Mouse (Mus musculus) hindbrain, embryonic 10.5 days (tissue): ENCODE measurements around the gene Gfod1. TPM values are rescaled to one million over a fixed set of nuclear protein-coding genes. Genes with fewer than 3 reads are reported as not detected.

ENCODE experiments used
- DNase-seq: peaks from one replicate; pipeline ENCODE4 v3.0.0-alpha.2; 2017; ENCODE audit warnings: low spot score
- H3K27ac ChIP-seq: fragments of 300-500 bp; sonication (generic); 2 replicates; pipeline ENCODE4 v1.5.1; 2016; ENCODE audit warnings: mild to moderate bottlenecking, moderate library complexity
- H3K27me3 ChIP-seq: fragments of 300-500 bp; sonication (generic); 2 replicates; pipeline ENCODE4 v1.6.1; 2016; ENCODE audit warnings: mild to moderate bottlenecking; ENCODE audit not compliant: poor library complexity, insufficient read depth, severe bottlenecking
- H3K36me3 ChIP-seq: fragments of 300-500 bp; sonication (generic); 2 replicates; pipeline ENCODE4 v1.6.1; 2016; ENCODE audit warnings: mild to moderate bottlenecking, moderate library complexity
- H3K4me1 ChIP-seq: fragments of 300-500 bp; sonication (generic); replicated peaks from 2 replicates; pipeline ENCODE4 v1.6.1; 2016; ENCODE audit warnings: mild to moderate bottlenecking
- H3K4me3 ChIP-seq: fragments of 300-500 bp; sonication (generic); 2 replicates; pipeline ENCODE4 v1.5.1; 2016; ENCODE audit warnings: mild to moderate bottlenecking, moderate library complexity
- H3K9me3 ChIP-seq: fragments of 300-500 bp; sonication (generic); 2 replicates; pipeline ENCODE4 v1.6.1; 2016; ENCODE audit warnings: mild to moderate bottlenecking, moderate library complexity
- WGBS: fragments of 180-500 bp; shearing (Covaris S2); methylation state at CpG from one replicate; pipeline ENCODE4 v1.1.7; 2016; 5-methylcytosine and 5-hydroxymethylcytosine counted together
- polyA plus RNA-seq: library from polyadenylated mRNA; unstranded; fragments of >200 nt; fragmentation: Nextera tagmentation; extraction: Ambion mirVana; gene quantifications from 2 replicates; pipeline ENCODE4 v1.2.1, GENCODE M21; 2016

The Gfod1 gene
- polyA plus RNA-seq, 1 experiment from 2014 or later, result 0.43 TPM

- Histone ChIP-seq H3K9me3 (0 out of 2 replicates have a peak, but pooled peaks cover 2% of the 10 kb centered on the region), H3K4me1 (peaks cover 22% of the 10 kb centered on the region), H3K36me3 (no peaks in the 10 kb centered on the region), H3K27me3 (peaks cover 3% of the 10 kb centered on the region; the same call in 1 of the 2 replicates), H3K4me3 (peak overlapping the region; percentile 39), H3K27ac (peak overlapping the region; percentile 45; the same call in 1 of the 2 replicates)
- 70% methylated on average over 8 of the region's 8 CpGs for WGBS
- DNase-seq, result no peak
Measured at GRCm38 (mm10) chr13:43183248-43184055, 120.5 kb downstream of the Gfod1 start.

GRCm38 (mm10) chr13:43182465-43183201 is 121.3 kb downstream of the Gfod1 start:
- peak overlapping the region; percentile 45; the same call in 1 of the 2 replicates for H3K27ac ChIP-seq
- no peaks in the 10 kb centered on the region for H3K36me3 ChIP-seq
- H3K4me3 ChIP-seq, result peak overlapping the region; percentile 39
- peaks cover 3% of the 10 kb centered on the region; the same call in 1 of the 2 replicates for H3K27me3 ChIP-seq
- H3K4me1 ChIP-seq, result peaks cover 22% of the 10 kb centered on the region
- DNase-seq, result peak; percentile 80
- H3K9me3 ChIP-seq, result no peaks in the 10 kb centered on the region
- WGBS, result 31% methylated on average over 14 of the region's 14 CpGs

DNA sequence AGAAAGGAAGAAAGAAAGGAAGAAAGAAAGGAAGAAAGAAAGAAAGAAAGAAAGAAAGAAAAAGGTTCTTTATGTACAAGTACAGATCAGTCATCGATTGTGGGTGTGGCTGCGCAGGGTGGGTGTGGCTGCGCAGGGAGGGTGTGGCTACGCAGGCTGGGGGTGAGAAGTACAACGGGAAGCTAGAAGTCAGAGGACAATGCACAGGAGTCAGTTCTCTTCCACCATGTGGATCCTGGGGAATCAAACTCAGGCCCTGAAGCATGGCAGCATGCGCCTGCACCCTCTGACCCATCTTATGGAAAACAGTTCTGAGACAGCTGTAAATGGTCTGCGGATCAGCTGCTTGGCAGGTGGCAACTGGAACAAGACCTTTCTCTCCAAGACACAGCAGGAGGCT is 122.9 kb downstream of the Gfod1 start:
- Histone ChIP-seq H3K9me3 (no peaks in the 10 kb centered on the region), H3K27me3 (peaks cover 3% of the 10 kb centered on the region; the same call in 1 of the 2 replicates), H3K27ac (no peak overlapping the region), H3K4me1 (peaks cover 22% of the 10 kb centered on the region), H3K4me3 (no peak overlapping the region), H3K36me3 (no peaks in the 10 kb centered on the region)
- 46% methylated on average over 7 of the region's 7 CpGs for WGBS
- no peak for DNase-seq

- 90% methylated on average over 7 of the region's 7 CpGs for WGBS
- Histone ChIP-seq H3K4me3 (no peak overlapping the region), H3K27me3 (peaks cover 3% of the 10 kb centered on the region; the same call in 1 of the 2 replicates), H3K27ac (no peak overlapping the region), H3K36me3 (no peaks in the 10 kb centered on the region), H3K4me1 (peaks cover 3% of the 10 kb centered on the region; the same call in 1 of the 2 replicates), H3K9me3 (no peaks in the 10 kb centered on the region)
- no peak for DNase-seq
Measured at GRCm38 (mm10) chr13:43177317-43177716, 126.7 kb downstream of the Gfod1 start.

DNA sequence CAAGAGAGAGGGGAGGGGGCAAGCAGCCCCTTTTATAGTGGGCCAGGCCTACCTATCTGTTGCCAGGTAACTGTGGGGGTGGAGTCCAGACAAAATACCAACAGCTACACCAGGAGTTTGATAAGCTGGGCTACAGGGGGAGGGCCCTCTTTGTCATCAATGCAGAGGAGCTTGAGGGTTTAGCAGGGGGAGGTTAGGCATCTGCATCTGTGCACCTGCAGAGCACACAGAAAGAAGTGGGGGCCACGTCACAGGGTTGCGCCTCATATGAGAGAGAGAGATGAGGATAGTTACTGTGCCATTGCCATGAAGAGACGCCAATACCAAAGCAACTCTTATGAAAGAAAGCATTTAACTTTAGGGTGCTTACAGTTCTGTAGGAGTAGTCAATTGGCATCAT is 127.3 kb downstream of the Gfod1 start:
- no peaks in the 10 kb centered on the region for H3K36me3 ChIP-seq
- no peak overlapping the region for H3K27ac ChIP-seq
- 90% methylated on average over 3 of the region's 3 CpGs for WGBS
- H3K4me3 ChIP-seq, result no peak overlapping the region
- peaks cover 1% of the 10 kb centered on the region; the same call in 1 of the 2 replicates for H3K27me3 ChIP-seq
- H3K9me3 ChIP-seq, result no peaks in the 10 kb centered on the region
- DNase-seq, result no peak
- peaks cover 10% of the 10 kb centered on the region for H3K4me1 ChIP-seq

DNA sequence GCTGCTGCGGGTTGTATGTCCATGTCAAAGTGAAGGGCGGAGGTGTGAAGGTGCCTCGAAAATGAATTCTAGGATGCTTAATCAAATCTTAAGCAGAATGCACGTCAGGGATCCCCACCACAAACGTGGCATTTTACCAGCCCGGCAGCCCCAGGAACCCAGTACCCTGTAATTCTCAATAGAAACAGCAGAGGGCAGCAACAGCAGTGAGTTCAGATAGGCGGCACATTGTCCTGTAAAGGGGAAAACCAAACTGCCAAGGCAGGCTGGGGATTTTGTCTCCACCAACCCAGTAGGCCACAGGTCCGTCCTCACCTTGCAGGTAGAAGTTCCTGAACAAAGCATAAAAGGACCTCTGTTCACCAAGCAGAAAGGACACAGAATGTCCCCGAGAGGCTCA is 130.7 kb downstream of the Gfod1 start:
- peak; percentile 72 for DNase-seq
- Histone ChIP-seq H3K36me3 (peaks cover 7% of the 10 kb centered on the region; the same call in 1 of the 2 replicates), H3K27me3 (no peaks in the 10 kb centered on the region), H3K27ac (no peak overlapping the region), H3K4me3 (no peak overlapping the region), H3K9me3 (no peaks in the 10 kb centered on the region), H3K4me1 (peaks cover 13% of the 10 kb centered on the region)
- 18% methylated on average over 9 of the region's 9 CpGs for WGBS

GRCm38 (mm10) chr13:43172036-43172713 is 131.8 kb downstream of the Gfod1 start:
- Histone ChIP-seq H3K27me3 (no peaks in the 10 kb centered on the region), H3K27ac (peak overlapping the region; percentile 92), H3K36me3 (peaks cover 15% of the 10 kb centered on the region; the same call in 1 of the 2 replicates), H3K4me1 (peaks cover 13% of the 10 kb centered on the region), H3K9me3 (no peaks in the 10 kb centered on the region), H3K4me3 (peak overlapping the region; percentile 78)
- 32% methylated on average over 14 of the region's 14 CpGs for WGBS
- peak; percentile 11 for DNase-seq

DNA sequence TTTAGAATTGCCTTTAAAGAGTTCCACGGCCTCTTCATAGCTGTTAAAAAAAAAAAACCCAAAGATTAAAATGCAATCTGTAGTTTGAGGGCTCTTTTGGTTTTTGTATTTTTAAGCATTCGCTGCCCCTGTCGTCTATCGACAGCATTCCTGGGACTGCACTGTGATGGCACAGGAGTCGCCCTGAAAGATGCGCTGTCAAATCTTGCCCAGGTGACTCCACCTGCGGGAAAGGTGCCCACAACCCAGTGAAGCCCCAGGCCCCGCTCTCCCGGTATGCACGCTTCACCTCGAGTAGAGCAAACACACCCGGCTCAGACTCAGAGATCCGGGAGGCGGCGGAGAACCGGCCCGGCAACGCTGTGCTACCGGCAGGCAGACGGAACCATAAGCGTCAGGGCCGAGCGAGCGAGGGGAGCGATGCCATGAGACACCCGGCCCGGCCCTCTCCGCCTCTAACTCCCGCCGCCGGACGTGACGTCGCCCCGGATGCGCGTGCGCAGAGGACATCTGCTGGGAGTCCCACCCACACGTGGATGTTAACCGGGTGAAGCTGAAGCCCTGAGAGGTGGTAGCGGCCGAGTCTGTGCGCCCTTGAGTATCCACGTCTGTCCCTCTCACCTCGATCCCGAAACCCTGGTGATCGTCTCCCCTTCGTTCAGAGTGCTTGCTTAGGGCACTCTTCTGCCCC is 132.8 kb downstream of the Gfod1 start, which contains the start of gene Tbc1d7:
Gene Tbc1d7 (minus strand): TSS at position 482 of the 691 bp plus-strand sequence.
- Histone ChIP-seq H3K36me3 (peaks cover 16% of the 10 kb centered on the region; the same call in 1 of the 2 replicates), H3K4me3 (peak within 1 kb of the TSS; percentile 78), H3K27ac (peak within 1 kb of the TSS; percentile 92), H3K27me3 (no peaks in the 10 kb centered on the region), H3K4me1 (peaks cover 13% of the 10 kb centered on the region), H3K9me3 (no peaks in the 10 kb centered on the region)
- WGBS, result under 1% methylated on average over 48 of the region's 48 CpGs
- DNase-seq, result peak; percentile 98

- Histone ChIP-seq H3K27me3 (no peaks in the 10 kb centered on the region), H3K27ac (no peak overlapping the region), H3K36me3 (peaks cover 42% of the 10 kb centered on the region), H3K4me1 (peaks cover 10% of the 10 kb centered on the region), H3K9me3 (no peaks in the 10 kb centered on the region), H3K4me3 (no peak overlapping the region)
- DNase-seq, result no peak
- 79% methylated on average over 9 of the region's 9 CpGs for WGBS
Measured at GRCm38 (mm10) chr13:43167721-43168120, 136.3 kb downstream of the Gfod1 start.

GRCm38 (mm10) chr13:43159429-43159828 is 144.5 kb downstream of the Gfod1 start:
- WGBS, result 84% methylated on average over 3 of the region's 3 CpGs
- peaks cover 47% of the 10 kb centered on the region for H3K36me3 ChIP-seq
- no peaks in the 10 kb centered on the region for H3K27me3 ChIP-seq
- H3K9me3 ChIP-seq, result no peaks in the 10 kb centered on the region
- no peak overlapping the region for H3K4me3 ChIP-seq
- H3K4me1 ChIP-seq, result no peaks in the 10 kb centered on the region
- no peak for DNase-seq
- no peak overlapping the region for H3K27ac ChIP-seq

DNA sequence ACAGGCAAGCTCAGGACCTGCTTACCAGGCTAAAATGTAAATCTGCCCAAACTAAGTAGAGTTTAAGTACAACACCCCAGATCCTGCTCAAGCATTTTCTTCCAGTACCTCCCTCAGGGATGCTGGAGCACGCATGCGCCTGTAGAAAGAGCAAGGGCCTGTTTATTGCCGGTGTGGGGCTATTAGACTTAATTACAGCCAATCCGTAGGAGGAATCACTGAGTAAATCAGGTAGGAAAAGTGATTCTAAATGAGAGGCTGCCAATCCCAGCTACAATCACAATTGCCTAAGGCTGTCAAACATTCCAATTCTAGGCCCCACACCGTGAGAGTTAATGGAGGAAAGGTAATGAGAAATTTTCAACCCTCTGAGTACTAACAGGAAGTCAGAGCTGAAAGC is 145.7 kb downstream of the Gfod1 start:
- Histone ChIP-seq H3K9me3 (no peaks in the 10 kb centered on the region), H3K27ac (no peak overlapping the region), H3K4me3 (no peak overlapping the region), H3K36me3 (peaks cover 47% of the 10 kb centered on the region), H3K4me1 (no peaks in the 10 kb centered on the region), H3K27me3 (no peaks in the 10 kb centered on the region)
- DNase-seq, result no peak
- WGBS, result 75% methylated on average over 5 of the region's 5 CpGs

DNA sequence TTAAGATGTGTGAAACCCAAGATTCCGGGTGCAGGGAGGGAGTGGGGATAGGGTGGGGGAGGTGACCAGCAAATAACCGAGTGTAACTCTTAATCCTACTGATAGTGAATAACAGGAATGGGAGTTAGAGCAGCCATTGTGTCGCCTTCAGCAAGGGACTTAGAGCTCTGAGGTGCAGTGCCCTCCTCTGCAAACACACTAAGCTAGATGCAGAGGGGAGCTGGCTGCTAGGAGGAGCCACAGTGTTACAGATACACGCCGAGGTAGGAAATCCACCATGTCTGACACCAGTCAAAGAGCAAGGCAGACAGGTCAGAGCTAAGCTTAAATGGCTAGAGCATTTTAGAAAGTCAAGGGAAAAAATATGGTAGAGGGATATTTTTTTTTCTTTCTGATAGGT is 146.6 kb downstream of the Gfod1 start:
- no peak for DNase-seq
- Histone ChIP-seq H3K4me3 (no peak overlapping the region), H3K9me3 (no peaks in the 10 kb centered on the region), H3K36me3 (peaks cover 53% of the 10 kb centered on the region), H3K27me3 (no peaks in the 10 kb centered on the region), H3K27ac (no peak overlapping the region), H3K4me1 (no peaks in the 10 kb centered on the region)
- 53% methylated on average over 5 of the region's 5 CpGs for WGBS
